Mouse (Mus musculus) cerebellum, adult 8-10 months (tissue): ENCODE measurements around the gene Psmc2.

ENCODE experiments used
- DNase-seq: peaks from one replicate; pipeline ENCODE4 v3.0.0; 2022

Gene Psmc2

DNA sequence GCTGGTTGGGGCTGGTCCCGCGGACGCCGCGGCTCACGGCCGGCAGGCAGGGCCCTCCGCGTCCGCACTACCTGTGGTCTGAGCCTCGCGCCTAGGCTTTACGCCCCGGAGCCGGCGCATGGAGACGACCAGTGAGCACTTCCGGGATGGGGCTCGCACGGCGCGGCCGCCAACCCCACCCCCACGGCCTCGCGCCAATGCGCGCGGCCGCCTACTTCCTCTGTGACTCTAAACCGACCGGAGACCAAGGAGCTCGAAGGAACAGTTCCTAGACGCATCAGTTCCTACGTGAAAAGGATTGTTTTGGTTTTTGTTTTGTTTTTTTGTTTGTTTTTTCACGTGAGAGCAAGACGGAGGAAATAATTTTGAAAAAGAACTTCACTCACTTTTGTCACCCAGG is at the start of gene Psmc2, which contains the start of gene Dnajc2:
TSS of gene Psmc2 (plus strand) at position 231 of the 400 bp plus-strand sequence.
TSS of gene Dnajc2 (minus strand) at position 199 of the 400 bp plus-strand sequence.
- DNase-seq: peak; percentile 88

DNA sequence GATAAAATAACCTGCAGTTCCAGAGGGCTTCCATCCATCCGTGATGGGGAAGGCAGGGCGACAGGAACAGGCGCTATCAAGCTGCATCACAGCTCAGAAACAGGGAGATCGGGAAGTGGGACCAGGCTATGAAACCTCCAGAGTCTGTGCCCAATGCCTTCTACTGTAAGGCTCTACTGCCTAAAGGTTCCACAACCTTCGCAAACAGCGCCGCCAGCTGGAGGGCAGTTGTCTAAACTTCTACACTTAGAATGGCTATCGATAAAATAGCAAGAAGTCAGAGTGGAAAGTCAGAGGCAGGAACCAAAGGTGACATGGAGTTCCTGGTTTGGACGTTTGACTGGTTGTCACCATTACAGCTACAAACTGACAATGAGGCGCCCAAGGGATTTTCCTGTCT is 49.5 kb upstream of the Psmc2 start:
- DNase-seq: peak; percentile 28

DNA sequence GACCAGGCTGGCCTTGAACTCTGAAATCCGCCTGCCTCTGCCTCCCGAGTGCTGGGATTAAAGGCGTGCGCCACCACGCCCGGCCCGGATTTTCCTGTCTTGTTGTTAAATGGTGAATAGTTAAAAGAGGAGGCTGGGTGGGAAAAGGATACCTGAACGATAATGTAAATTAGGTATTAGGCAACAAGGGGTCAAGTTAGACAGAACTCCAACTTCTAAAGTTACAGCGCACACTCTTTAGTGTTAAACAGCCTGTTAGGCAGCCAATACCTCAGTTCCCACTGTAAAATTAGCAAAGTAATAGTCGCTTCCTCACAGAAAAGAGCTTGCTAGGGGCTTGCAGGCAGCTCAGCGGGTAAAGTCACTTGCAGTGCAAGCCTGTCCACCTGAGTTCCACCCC is 49.0 kb upstream of the Psmc2 start:
- no peak for DNase-seq

DNA sequence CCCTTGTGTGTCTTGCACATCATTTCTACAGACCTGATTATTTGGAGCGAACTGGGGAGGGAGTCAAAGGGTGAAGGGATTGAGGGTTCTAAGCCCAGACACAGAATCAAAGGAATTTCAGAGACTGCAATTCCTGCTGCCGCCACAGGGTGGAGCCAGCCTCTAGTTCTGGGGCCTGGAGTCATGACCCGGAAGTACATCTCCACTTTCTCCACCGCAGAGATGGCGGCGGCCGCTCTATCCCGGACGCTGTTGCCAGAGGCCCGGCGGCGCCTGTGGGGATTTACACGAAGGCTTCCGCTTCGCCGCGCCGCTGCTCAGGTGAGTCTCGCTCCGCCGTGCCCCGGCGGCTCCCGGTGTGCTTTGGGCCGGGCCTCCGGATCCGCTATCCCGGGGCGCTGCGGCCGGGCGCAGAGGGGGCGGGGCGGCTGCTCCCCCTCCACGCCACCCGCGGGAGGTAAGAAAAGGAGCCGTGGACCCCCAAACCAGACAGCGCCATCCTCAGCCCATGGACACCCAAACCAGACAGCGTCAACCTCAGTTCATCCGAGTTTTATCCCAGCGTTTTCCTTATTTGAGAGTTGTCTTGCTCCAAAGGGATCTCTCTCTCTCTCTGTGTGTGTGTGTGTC is 48.0 kb upstream of the Psmc2 start, which contains the start of gene Pmpcb:
TSS of gene Pmpcb (plus strand) at position 186 of the 630 bp plus-strand sequence.
- peak; percentile 92 for DNase-seq

DNA sequence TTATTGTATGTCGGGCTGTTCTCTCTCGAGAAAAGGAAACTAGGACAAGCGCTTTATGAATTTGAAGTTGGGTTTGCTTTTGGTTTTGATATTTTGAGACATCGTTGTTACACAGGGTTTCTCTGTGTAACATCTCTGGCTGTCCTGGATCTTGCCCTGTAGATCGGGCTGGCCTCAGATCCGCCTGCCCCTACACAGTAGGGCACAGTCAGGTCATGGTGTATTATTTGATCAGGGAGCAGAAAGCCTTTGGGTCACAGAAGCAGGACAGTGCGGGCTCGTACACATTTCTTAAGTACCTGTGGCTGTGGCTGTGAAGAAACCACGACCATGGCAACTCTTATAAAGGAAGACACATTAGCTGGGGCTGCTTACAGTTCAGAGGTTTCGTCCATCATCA is 47.5 kb upstream of the Psmc2 start:
- no peak for DNase-seq

DNA sequence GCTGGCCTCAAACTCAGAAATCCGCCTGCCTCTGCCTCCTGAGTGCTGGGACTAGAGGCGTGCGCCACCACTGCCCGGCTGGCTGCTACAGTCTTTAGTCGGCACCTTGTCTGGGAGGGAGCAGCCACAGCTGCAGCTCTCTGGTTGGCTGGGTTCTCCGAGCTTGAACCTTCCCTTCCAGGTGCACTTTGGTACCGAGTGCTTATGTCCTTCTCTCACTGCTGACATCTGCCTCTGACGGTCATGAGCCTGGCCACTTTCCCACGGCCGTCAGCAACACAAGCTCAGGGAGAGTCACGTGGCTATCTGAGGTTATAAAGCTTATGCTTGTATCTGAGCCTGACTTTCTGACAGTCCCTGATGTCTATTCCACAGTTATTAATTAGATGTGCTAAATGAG is 46.0 kb upstream of the Psmc2 start:
- DNase-seq: no peak

DNA sequence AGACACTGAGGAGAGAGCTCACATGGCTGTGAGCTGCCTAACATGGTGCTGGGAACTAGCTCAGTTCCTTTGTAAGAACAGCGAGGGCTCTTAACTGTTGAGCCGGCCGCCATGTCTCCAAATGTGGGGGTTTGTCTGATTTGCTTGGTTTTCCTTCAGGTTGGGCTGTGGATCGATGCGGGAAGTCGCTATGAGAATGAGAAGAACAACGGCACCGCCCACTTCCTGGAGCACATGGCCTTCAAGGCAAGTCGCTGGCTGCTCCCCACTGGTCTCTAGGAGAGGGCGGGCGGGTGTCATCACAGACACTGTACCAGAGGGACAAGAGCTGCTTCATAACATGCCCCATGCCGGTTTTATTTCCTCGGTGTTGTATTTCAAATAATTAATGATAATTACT is 45.2 kb upstream of the Psmc2 start:
- no peak for DNase-seq

DNA sequence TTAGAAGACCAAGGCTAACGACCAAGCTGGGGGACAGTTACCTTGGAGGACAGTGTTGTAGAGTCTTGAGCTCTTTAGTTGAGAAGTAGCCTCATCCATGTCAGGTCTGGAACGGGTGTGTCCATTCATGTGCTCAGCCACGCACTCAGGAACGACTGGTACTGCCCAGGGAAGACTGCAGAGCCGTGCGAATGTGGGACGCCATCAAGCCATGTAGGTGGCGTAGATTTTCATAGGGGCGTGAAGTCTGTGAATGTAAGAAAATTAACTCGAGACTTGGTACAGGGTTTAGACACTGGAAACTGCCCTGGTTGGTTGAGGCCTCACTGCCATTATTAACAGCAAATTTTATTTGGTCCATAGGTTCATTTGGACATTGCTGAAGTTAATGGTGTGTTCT is 41.5 kb upstream of the Psmc2 start:
- no peak for DNase-seq

DNA sequence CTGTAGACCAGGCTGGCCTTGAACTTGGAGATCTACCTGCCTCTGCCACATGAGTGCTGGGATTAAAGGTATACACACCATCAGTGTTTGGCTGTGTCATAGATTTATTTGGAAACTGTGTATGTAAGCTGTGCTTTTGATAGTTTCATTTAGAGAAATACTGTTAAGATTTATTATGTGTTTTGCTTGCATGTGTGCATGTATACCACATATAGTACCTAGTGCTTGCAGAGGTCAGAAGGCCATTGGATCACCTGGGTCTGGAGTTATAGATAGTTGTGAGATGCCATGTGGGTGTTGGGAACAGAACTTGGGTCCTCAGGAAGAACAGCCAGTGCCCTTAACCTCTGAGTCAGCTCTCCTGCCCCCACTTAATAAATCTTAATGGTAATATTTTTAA is 40.4 kb upstream of the Psmc2 start:
- DNase-seq: no peak

DNA sequence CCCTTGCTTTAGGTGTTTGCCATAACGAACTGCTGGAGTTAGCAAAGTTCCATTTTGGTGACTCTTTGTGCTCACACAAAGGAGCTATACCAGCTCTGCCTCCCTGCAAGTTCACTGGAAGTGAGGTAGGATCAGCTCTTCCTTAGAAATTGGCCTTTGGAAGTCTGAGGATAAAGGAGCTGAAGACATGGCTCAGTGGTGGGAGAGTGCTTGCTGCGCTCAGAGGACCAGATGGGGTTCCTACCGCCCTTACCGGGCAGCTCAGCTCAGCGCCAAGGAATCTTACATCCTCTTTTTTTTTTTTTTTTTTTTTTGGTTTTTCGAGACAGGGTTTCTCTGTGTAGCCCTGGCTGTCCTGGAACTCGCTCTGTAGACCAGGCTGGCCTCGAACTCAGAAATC is 39.1 kb upstream of the Psmc2 start:
- DNase-seq: no peak

DNA sequence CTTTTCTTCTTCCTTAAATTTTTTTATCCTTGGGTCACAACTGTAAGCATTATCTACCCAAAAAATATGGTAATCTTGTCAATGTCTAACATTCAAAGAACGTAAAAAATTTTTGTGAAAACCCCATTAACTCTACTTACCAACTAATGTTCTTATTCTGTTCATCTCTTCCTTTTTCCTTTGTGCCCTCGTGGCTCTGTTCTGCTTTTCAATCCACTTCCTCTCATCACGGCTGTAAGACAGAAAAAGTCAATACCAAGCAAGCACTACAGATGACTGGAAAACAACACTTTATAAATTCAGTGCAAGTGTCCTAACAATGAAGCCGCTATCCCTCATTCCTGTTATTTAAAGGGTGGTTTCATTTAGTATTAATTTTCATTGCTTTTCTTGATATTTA is 16.6 kb upstream of the Psmc2 start:
- no peak for DNase-seq

DNA sequence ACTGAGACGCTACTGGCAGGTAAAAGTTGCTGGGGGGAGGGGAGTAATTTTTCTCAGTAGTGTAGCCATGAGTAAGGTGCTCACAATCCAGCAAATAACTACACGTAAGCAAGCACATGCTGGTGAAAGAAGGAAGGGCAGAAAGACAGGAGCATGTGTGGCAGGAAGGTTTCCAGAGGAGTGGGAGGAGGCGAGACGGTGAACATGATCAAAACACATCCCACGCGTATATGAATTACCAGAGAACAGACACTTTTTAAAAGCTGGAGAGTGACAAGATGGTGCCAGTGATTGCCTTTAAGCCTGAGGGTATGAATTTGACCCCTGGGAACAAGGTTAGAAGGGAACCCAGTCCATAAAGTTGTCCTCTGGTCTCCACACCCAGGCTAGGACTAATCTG is 15.2 kb upstream of the Psmc2 start:
- DNase-seq: no peak

DNA sequence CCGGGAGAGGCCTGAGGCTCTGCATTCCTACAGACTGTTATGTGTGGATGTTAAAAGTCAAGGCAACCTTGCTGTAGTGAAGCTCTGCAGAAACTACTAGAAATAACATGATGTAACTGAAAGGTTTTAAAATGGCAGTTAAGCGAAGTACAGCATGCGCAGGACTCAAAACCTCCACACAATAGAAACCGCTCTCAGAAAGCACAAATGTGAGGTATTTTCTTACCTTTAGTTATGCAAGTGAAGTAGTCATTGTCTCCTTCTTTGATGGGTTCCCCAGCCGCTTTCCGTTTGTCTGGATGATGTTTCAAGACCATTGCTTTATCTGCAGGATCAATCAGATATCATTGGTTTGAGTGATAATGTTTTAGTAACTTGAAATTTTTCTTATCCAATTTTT is 8.6 kb upstream of the Psmc2 start:
- no peak for DNase-seq

DNA sequence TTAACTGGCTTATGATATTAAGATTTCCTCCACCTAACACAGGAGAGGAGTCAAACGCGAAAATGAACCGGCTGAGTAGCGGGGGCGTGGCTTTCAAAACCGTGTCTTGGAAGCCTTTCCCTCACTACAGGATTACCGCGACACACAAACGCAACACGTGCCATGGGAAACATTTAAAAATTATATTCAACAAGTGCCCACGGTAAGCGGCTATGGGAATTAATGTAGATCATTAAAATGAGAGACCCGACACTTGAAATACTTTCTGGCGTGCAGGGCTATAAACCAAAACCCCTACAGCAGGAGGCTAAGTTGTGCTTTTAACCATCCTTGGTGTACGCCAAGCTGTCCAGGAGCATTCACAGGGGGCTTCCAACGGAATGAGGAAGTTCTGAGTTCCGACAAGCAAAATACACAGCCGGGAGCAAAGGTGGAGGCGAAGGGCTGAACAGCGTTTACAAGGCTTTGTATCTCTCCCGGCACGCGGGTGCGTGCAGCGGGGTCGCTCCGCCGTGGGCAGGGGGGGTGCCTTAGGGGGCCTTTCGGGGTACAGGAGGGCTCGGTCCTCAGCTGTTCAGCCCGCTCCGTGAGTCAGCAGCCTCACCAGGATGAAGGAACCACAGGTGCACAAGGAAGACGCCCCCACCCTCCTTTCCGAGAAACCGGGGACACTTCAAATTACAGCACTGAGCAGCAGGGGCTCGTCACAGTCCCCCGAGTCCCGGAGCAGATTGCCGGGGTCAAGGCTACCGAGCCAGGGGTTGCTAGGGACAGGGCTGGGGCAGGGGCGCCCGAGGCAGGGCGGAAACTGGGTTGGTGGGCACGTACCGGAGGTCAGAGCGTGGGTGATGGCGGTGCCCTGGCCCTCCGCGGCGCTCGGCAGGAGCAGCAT is 676 bp upstream of the Psmc2 start:
- DNase-seq: peak; percentile 7

DNA sequence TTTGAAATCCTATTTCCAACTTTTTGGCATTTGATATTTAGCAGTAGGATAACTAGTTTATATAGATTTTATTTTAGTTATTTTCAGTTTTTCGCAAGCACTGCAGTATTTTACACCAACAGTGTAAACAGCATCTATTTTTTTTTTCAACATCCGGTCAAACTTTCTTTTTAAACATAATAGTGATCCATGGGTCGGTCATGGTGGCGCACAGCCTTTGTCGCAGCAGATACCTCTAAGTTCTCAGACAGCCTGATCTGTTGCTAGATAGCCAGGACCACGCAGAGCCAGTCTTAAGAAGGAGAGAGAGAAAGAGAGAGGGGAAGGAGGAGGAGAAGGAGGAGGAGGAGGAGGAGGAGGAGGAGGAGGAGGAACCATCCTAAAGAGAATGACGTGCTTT is 693 bp downstream of the Psmc2 start:
- no peak for DNase-seq

DNA sequence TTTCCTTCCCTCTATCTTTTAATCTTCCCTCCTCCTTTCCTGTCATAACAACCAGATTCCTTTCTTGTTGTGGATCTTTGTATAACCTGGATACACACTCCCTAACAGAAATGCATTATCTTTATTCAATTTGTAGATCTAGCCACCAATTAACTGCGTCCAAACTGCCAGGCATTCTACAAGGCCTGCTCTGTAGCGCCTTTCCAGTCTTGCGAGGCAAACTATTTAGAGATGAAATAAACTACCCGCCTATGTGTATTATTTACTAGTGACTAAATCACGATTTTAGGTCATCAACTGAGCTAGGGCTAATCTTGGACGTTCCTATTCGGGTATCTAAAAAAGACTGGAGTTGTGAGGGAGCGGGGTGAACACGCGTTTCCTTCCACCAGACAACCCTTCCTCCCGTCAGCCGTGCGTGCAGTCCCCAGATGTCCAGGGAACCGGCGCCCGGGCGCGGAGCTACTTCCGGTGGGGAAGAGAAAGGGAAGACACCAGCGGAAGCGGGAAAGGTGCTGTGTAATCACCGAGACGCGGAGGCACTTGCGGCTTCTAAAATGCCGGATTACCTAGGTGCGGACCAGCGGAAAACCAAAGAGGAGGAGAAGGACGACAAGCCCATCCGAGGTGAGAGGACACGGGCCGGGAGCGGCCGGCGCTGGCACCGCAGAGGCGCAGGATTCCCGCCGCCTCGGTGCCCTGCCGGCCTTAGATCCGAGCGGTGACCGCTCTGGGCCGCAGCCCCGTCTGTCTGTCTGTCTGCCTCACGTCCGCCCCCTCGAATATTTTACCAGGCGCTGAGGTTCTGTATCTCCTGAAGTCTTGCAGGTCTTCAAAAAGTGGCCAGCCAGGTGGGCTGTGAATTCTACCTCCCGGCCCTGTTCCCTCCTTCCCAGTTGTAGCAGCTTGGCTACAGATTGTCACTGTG is 1.4 kb downstream of the Psmc2 start:
- DNase-seq: peak; percentile 90

DNA sequence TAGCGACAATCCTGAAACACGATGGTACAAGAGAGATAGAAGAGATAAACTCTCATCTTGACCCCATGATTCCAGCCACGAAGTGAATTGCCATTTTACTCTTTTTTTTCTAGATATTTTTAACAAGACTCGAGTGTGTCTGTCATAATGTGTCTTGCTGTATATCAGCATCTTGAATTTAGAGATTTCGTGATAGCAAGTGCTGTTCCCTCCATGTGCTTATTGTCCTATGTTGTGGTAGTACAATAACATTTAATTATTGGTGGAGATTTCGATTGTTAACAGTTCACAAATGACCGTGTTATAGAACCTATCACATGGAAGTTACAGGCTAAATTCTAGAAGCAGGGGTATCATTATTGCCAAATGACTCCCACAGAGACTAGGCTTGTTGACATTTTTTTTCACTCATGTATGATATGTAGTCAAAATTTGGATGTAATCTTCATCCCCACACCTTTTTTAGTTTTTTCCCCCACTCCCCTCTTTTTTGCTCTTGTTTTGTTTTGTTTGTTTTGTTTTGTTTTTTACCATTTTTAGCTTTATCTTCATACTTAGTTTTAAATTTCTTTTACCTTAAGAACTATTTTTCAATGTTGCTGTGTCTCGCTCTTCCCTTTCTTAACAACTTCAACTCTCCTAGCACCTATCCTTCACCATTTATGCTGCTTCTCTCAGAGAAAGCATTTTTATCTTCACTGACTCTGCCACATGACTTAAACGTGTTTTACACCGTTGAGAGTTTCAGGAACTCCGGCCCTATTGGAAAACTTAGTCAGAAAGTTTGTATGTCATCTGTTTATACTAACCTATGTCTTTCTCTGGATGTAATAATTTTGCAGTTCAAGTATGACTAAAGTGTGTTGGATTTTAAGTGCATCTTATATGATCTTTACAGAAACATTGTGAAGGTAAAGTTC is 2.4 kb downstream of the Psmc2 start:
- DNase-seq: no peak

DNA sequence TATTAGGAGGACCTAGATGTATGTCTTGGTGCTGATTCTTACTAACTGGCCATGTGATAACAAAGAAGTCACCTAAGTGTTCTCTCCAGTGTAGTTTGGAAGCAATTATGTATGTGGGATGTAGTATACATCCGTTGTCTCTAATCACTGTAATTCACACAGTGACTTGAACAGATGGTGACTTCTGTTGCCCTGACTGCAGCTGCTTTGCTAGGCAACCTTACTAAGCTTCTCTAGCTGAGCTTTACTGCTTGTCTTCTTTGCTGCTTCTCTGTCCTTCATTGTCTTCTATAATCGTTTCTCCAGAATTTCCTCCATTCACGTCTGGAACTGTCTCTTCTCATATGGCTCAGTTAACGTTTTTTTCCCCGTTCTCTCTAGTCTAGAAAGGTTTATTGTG is 4.0 kb downstream of the Psmc2 start:
- no peak for DNase-seq

DNA sequence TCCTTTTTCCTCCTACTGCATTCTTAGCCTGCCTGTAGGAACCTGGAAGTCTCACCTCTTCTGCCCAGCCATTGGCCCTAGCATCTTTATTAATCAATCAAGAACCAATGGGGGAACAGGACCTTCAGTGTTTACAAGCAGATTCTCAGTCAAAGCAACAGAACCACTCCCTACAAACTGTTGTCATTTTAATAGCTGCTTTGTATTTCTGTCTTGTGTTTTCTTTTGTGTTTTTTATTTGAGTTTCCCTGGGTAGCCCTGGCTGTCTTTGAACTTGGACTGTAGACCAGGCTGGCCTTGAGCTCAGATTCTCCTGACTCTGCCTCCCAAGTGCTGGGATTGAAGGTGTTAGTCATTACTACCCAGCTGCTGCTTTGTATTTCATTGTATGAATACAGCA is 7.1 kb downstream of the Psmc2 start:
- DNase-seq: no peak

DNA sequence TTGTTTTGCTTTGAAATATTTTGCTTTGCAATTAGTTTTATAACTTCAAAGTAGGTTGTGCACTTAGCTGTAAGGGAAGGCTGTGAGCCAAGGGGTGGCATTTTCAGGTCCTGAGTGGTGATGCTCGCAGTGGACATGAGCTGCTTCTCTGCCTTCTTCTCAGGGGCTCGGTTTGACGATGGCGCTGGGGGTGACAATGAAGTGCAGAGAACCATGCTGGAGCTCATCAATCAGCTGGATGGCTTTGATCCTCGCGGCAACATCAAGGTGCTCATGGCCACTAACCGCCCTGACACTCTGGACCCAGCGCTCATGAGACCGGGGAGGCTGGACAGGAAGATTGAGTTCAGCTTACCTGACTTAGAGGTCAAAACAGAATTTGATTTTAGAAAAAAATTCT is 17.8 kb downstream of the Psmc2 start:
- no peak for DNase-seq

DNA sequence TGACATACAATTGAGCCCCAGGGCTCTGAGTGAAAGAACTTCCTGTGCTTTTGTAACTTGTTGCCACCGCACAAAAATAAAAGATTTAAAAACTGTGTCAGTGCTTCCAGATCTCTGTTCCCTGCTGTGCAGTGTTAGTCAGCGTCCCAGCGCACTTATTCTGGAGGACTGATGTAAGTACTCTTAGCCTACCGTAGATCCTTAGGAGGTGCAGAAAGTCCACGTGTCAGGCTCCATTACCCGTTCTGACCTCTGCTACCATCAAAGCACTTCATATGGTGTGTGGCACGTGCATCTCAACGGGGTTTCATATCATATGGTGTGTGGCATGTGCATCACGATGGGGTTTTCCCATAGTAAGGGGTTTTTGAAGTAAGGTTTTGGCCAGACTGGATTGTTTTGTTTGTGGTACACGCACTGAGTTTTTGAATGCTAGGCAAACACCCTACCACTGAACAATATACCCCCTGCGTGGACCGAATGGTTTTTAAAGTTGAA is 18.7 kb downstream of the Psmc2 start:
- DNase-seq: no peak

DNA sequence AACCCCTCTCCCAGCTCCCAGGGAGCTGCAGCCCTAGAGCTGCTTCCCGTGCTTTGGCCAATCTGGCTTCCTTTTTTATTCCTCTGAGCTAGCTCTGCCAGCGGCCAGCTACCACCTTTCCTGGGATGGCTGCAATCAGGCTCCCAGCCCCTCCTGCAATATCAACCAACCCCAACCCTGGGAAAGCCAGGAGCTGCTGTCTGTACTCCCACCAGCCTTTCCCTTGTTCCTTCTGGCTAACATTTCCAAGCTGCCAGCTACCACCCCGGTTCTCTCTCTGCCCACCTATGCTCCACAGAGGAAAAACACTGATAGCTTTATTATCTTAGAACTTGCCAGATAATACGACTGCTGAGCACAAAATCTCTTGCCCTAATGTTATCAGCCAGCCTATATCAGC is 19.8 kb downstream of the Psmc2 start:
- DNase-seq: no peak
